Mouse (Mus musculus): ENCODE results near the gene Ptchd1. TPM values are rescaled to one million over a fixed set of nuclear protein-coding genes. Genes with fewer than 3 reads are reported as not detected.

Gene Ptchd1
- polyA plus RNA-seq (2016; fragmentation: Nextera tagmentation; extraction: Ambion mirVana), result 0.26 and 0.41 TPM in 2 replicates

GRCm38 (mm10) chrX:155623701-155624281, at the start of gene Ptchd1:
Ptchd1 (minus strand) TSS chrX:155623814.
- H3K27me3 ChIP-seq (replicated peaks), result peaks cover 42% of the 10 kb centered on the region

GRCm38 (mm10) chrX:155657971-155658370, 34.4 kb upstream of the Ptchd1 start:
- Histone ChIP-seq H3K4me1 (replicated peaks) (no peaks in the 10 kb centered on the region), H3K36me3 (no peaks in the 10 kb centered on the region), H3K27ac (ENCODE audit: poor library complexity, severe bottlenecking) (no peak overlapping the region), H3K9ac (no peak overlapping the region), H3K9me3 (replicated peaks) (no peaks in the 10 kb centered on the region), H3K4me2 (no peak overlapping the region), H3K4me3 (no peak overlapping the region), H3K27me3 (replicated peaks) (no peaks in the 10 kb centered on the region)
- 72% methylated on average over 1 of the region's 1 CpGs for WGBS
- no peak for ATAC-seq (ENCODE audit: insufficient number of reproducible peaks, low FRiP score)

More at GRCm38 (mm10) chrX:155623701-155624281, at the start of gene Ptchd1:
- no peaks in the 10 kb centered on the region for H3K36me3 ChIP-seq
- H3K9ac ChIP-seq, result peak within 1 kb of the TSS; percentile 50
- H3K9me3 ChIP-seq (replicated peaks), result 0 out of 2 replicates have a peak, but pooled peaks cover 6% of the 10 kb centered on the region
- no peak within 1 kb of the TSS for H3K27ac ChIP-seq (ENCODE audit: poor library complexity, severe bottlenecking)
- no peaks in the 10 kb centered on the region for H3K4me1 ChIP-seq (replicated peaks)
- 9% methylated on average over 34 of the region's 34 CpGs for WGBS
- peak within 1 kb of the TSS; percentile 65 for H3K4me3 ChIP-seq
- 0 out of 2 replicates have a peak, but pooled peaks have one; percentile 53 for ATAC-seq (ENCODE audit: insufficient number of reproducible peaks, low FRiP score)
- H3K4me2 ChIP-seq, result peak within 1 kb of the TSS; percentile 95

GRCm38 (mm10) chrX:155645975-155646374, 22.4 kb upstream of the Ptchd1 start:
- no peak for ATAC-seq (ENCODE audit: insufficient number of reproducible peaks, low FRiP score)

GRCm38 (mm10) chrX:155643975-155644374, 20.4 kb upstream of the Ptchd1 start:
- no peak overlapping the region for H3K4me2 ChIP-seq
- no peak for ATAC-seq (ENCODE audit: insufficient number of reproducible peaks, low FRiP score)
- no peaks in the 10 kb centered on the region for H3K9me3 ChIP-seq (replicated peaks)
- H3K36me3 ChIP-seq, result no peaks in the 10 kb centered on the region
- WGBS, result 7% methylated on average over 1 of the region's 1 CpGs
- H3K27me3 ChIP-seq (replicated peaks), result no peaks in the 10 kb centered on the region
- no peak overlapping the region for H3K27ac ChIP-seq (ENCODE audit: poor library complexity, severe bottlenecking)
- H3K9ac ChIP-seq, result no peak overlapping the region
- no peak overlapping the region for H3K4me3 ChIP-seq
- no peaks in the 10 kb centered on the region for H3K4me1 ChIP-seq (replicated peaks)

More at GRCm38 (mm10) chrX:155645975-155646374, 22.4 kb upstream of the Ptchd1 start:
- Histone ChIP-seq H3K9me3 (replicated peaks) (no peaks in the 10 kb centered on the region), H3K36me3 (no peaks in the 10 kb centered on the region), H3K9ac (no peak overlapping the region), H3K4me2 (no peak overlapping the region), H3K4me3 (no peak overlapping the region), H3K27ac (ENCODE audit: poor library complexity, severe bottlenecking) (no peak overlapping the region), H3K4me1 (replicated peaks) (no peaks in the 10 kb centered on the region), H3K27me3 (replicated peaks) (no peaks in the 10 kb centered on the region)
- WGBS, result 88% methylated on average over 3 of the region's 3 CpGs

GRCm38 (mm10) chrX:155625671-155626196, 2.1 kb upstream of the Ptchd1 start:
- H3K27ac ChIP-seq (ENCODE audit: poor library complexity, severe bottlenecking), result no peak overlapping the region
- H3K36me3 ChIP-seq, result no peaks in the 10 kb centered on the region
- peak overlapping the region; percentile 18; the same call in 1 of the 2 replicates for H3K4me3 ChIP-seq
- no peak for ATAC-seq (ENCODE audit: insufficient number of reproducible peaks, low FRiP score)
- 0 out of 2 replicates have a peak, but pooled peaks cover 6% of the 10 kb centered on the region for H3K9me3 ChIP-seq (replicated peaks)
- 8% methylated on average over 13 of the region's 13 CpGs for WGBS
- H3K4me1 ChIP-seq (replicated peaks), result no peaks in the 10 kb centered on the region
- peak overlapping the region; percentile 52 for H3K4me2 ChIP-seq
- H3K27me3 ChIP-seq (replicated peaks), result peaks cover 42% of the 10 kb centered on the region
- no peak overlapping the region for H3K9ac ChIP-seq

GRCm38 (mm10) chrX:155624895-155625294, 1.3 kb upstream of the Ptchd1 start:
- WGBS, result 8% methylated on average over 15 of the region's 15 CpGs
- H3K4me3 ChIP-seq, result peak overlapping the region; percentile 65
- no peak overlapping the region for H3K9ac ChIP-seq
- no peak for ATAC-seq (ENCODE audit: insufficient number of reproducible peaks, low FRiP score)
- H3K27ac ChIP-seq (ENCODE audit: poor library complexity, severe bottlenecking), result no peak overlapping the region
- peaks cover 42% of the 10 kb centered on the region for H3K27me3 ChIP-seq (replicated peaks)
- no peaks in the 10 kb centered on the region for H3K4me1 ChIP-seq (replicated peaks)
- peak overlapping the region; percentile 95 for H3K4me2 ChIP-seq
- H3K9me3 ChIP-seq (replicated peaks), result 0 out of 2 replicates have a peak, but pooled peaks cover 6% of the 10 kb centered on the region
- no peaks in the 10 kb centered on the region for H3K36me3 ChIP-seq

GRCm38 (mm10) chrX:155624341-155624841, 777 bp upstream of the Ptchd1 start, which contains the start of gene Gm15155:
Gm15155 (plus strand) TSS chrX:155624741.
- Histone ChIP-seq H3K4me2 (peak within 1 kb of the TSS; percentile 95), H3K4me1 (replicated peaks) (no peaks in the 10 kb centered on the region), H3K36me3 (no peaks in the 10 kb centered on the region), H3K9me3 (replicated peaks) (0 out of 2 replicates have a peak, but pooled peaks cover 6% of the 10 kb centered on the region), H3K27me3 (replicated peaks) (peaks cover 42% of the 10 kb centered on the region), H3K4me3 (peak within 1 kb of the TSS; percentile 65), H3K9ac (peak within 1 kb of the TSS; percentile 50), H3K27ac (ENCODE audit: poor library complexity, severe bottlenecking) (no peak within 1 kb of the TSS)
- no peak for ATAC-seq (ENCODE audit: insufficient number of reproducible peaks, low FRiP score)
- 14% methylated on average over 19 of the region's 19 CpGs for WGBS

GRCm38 (mm10) chrX:155622961-155623599, 534 bp downstream of the Ptchd1 start:
- no peak overlapping the region for H3K27ac ChIP-seq (ENCODE audit: poor library complexity, severe bottlenecking)
- no peaks in the 10 kb centered on the region for H3K4me1 ChIP-seq (replicated peaks)
- H3K9me3 ChIP-seq (replicated peaks), result 0 out of 2 replicates have a peak, but pooled peaks cover 6% of the 10 kb centered on the region
- peak overlapping the region; percentile 95 for H3K4me2 ChIP-seq
- H3K27me3 ChIP-seq (replicated peaks), result peaks cover 42% of the 10 kb centered on the region
- no peaks in the 10 kb centered on the region for H3K36me3 ChIP-seq
- ATAC-seq (ENCODE audit: insufficient number of reproducible peaks, low FRiP score), result peak; percentile 22; the same call in 1 of the 2 replicates
- WGBS, result 19% methylated on average over 30 of the region's 69 CpGs
- H3K9ac ChIP-seq, result peak overlapping the region; percentile 50
- peak overlapping the region; percentile 65 for H3K4me3 ChIP-seq

- 12% methylated on average over 24 of the region's 24 CpGs for WGBS
- no peak overlapping the region for H3K27ac ChIP-seq (ENCODE audit: poor library complexity, severe bottlenecking)
- H3K27me3 ChIP-seq (replicated peaks), result peaks cover 42% of the 10 kb centered on the region
- peak overlapping the region; percentile 65 for H3K4me3 ChIP-seq
- ATAC-seq (ENCODE audit: insufficient number of reproducible peaks, low FRiP score), result peak; percentile 25; the same call in 1 of the 2 replicates
- H3K9me3 ChIP-seq (replicated peaks), result 0 out of 2 replicates have a peak, but pooled peaks cover 6% of the 10 kb centered on the region
- H3K4me2 ChIP-seq, result peak overlapping the region; percentile 95
- H3K4me1 ChIP-seq (replicated peaks), result no peaks in the 10 kb centered on the region
- no peak overlapping the region; the same call in 1 of the 2 replicates for H3K9ac ChIP-seq
- H3K36me3 ChIP-seq, result no peaks in the 10 kb centered on the region
Observed at GRCm38 (mm10) chrX:155622527-155622926, 1.1 kb downstream of the Ptchd1 start.

GRCm38 (mm10) chrX:155601196-155601595, 22.4 kb downstream of the Ptchd1 start:
- Histone ChIP-seq H3K4me3 (no peak overlapping the region), H3K27me3 (replicated peaks) (no peaks in the 10 kb centered on the region), H3K36me3 (no peaks in the 10 kb centered on the region), H3K4me1 (replicated peaks) (no peaks in the 10 kb centered on the region), H3K27ac (ENCODE audit: poor library complexity, severe bottlenecking) (no peak overlapping the region), H3K9me3 (replicated peaks) (no peaks in the 10 kb centered on the region), H3K9ac (no peak overlapping the region), H3K4me2 (no peak overlapping the region)
- 64% methylated on average over 2 of the region's 2 CpGs for WGBS
- no peak for ATAC-seq (ENCODE audit: insufficient number of reproducible peaks, low FRiP score)

- Histone ChIP-seq H3K27ac (ENCODE audit: poor library complexity, severe bottlenecking) (no peak overlapping the region), H3K27me3 (replicated peaks) (no peaks in the 10 kb centered on the region), H3K4me2 (no peak overlapping the region), H3K4me3 (no peak overlapping the region), H3K9ac (no peak overlapping the region), H3K4me1 (replicated peaks) (no peaks in the 10 kb centered on the region), H3K36me3 (no peaks in the 10 kb centered on the region), H3K9me3 (replicated peaks) (no peaks in the 10 kb centered on the region)
- no peak for ATAC-seq (ENCODE audit: insufficient number of reproducible peaks, low FRiP score)
Observed at GRCm38 (mm10) chrX:155596390-155596789, 27.2 kb downstream of the Ptchd1 start.

All from heart, embryonic 12.5 days (tissue).